Mouse (Mus musculus): ENCODE measurements around the gene Tmem160. TPM values are rescaled to one million over a fixed set of nuclear protein-coding genes. Genes with fewer than 3 reads are reported as not detected.

Gene Tmem160
- polyA plus RNA-seq, 1 experiment from 2014 or later, result 75.6 TPM

GRCm38 (mm10) chr7:16453118-16453711, 636 bp downstream of the Tmem160 start:
- under 1% methylated on average over 23 of the region's 23 CpGs for WGBS
- Histone ChIP-seq H3K4me1 (replicated peaks) (peaks cover 7% of the 10 kb centered on the region), H3K9me3 (no peaks in the 10 kb centered on the region), H3K9ac (peak overlapping the region; percentile 60), H3K36me3 (0 out of 2 replicates have a peak, but pooled peaks cover 4% of the 10 kb centered on the region), H3K27me3 (no peaks in the 10 kb centered on the region), H3K4me3 (peak overlapping the region; percentile 81), H3K27ac (replicated peaks) (peak overlapping the region; percentile 70), H3K4me2 (peak overlapping the region; percentile 85)
- ATAC-seq (ENCODE audit: low FRiP score, low read depth), result peak; percentile 77

GRCm38 (mm10) chr7:16455016-16455415, 2.4 kb downstream of the Tmem160 start:
- no peaks in the 10 kb centered on the region for H3K9me3 ChIP-seq
- H3K4me1 ChIP-seq (replicated peaks), result peaks cover 7% of the 10 kb centered on the region
- H3K4me2 ChIP-seq, result no peak overlapping the region
- no peak overlapping the region for H3K27ac ChIP-seq (replicated peaks)
- H3K27me3 ChIP-seq, result no peaks in the 10 kb centered on the region
- 0 out of 2 replicates have a peak, but pooled peaks cover 4% of the 10 kb centered on the region for H3K36me3 ChIP-seq
- ATAC-seq (ENCODE audit: low FRiP score, low read depth), result no peak
- no peak overlapping the region for H3K9ac ChIP-seq
- H3K4me3 ChIP-seq, result no peak overlapping the region
- 94% methylated on average over 14 of the region's 14 CpGs for WGBS

GRCm38 (mm10) chr7:16456289-16456688, 3.7 kb downstream of the Tmem160 start:
- Histone ChIP-seq H3K9ac (no peak overlapping the region), H3K9me3 (no peaks in the 10 kb centered on the region), H3K27me3 (peaks cover 2% of the 10 kb centered on the region; the same call in 1 of the 2 replicates), H3K4me2 (no peak overlapping the region), H3K36me3 (0 out of 2 replicates have a peak, but pooled peaks cover 4% of the 10 kb centered on the region), H3K4me1 (replicated peaks) (peaks cover 7% of the 10 kb centered on the region), H3K4me3 (no peak overlapping the region), H3K27ac (replicated peaks) (no peak overlapping the region)
- no peak for ATAC-seq (ENCODE audit: low FRiP score, low read depth)
- 92% methylated on average over 4 of the region's 5 CpGs for WGBS

- Histone ChIP-seq H3K36me3 (0 out of 2 replicates have a peak, but pooled peaks cover 4% of the 10 kb centered on the region), H3K4me1 (replicated peaks) (no peaks in the 10 kb centered on the region), H3K4me2 (no peak overlapping the region), H3K27ac (replicated peaks) (no peak overlapping the region), H3K4me3 (no peak overlapping the region), H3K9me3 (no peaks in the 10 kb centered on the region), H3K9ac (no peak overlapping the region), H3K27me3 (peaks cover 2% of the 10 kb centered on the region; the same call in 1 of the 2 replicates)
- ATAC-seq (ENCODE audit: low FRiP score, low read depth), result no peak
- 76% methylated on average over 13 of the region's 13 CpGs for WGBS
Observed at GRCm38 (mm10) chr7:16460566-16460965, 8.0 kb downstream of the Tmem160 start.

- no peaks in the 10 kb centered on the region for H3K9me3 ChIP-seq
- H3K27me3 ChIP-seq, result peaks cover 2% of the 10 kb centered on the region; the same call in 1 of the 2 replicates
- H3K4me1 ChIP-seq (replicated peaks), result no peaks in the 10 kb centered on the region
- WGBS, result 61% methylated on average over 6 of the region's 6 CpGs
- H3K4me2 ChIP-seq, result no peak overlapping the region
- no peak overlapping the region for H3K9ac ChIP-seq
- 0 out of 2 replicates have a peak, but pooled peaks cover 2% of the 10 kb centered on the region for H3K36me3 ChIP-seq
- ATAC-seq (ENCODE audit: low FRiP score, low read depth), result no peak
- H3K27ac ChIP-seq (replicated peaks), result no peak overlapping the region
- no peak overlapping the region for H3K4me3 ChIP-seq
Observed at GRCm38 (mm10) chr7:16461151-16461550, 8.6 kb downstream of the Tmem160 start.

GRCm38 (mm10) chr7:16461705-16462104, 9.1 kb downstream of the Tmem160 start:
- no peak overlapping the region for H3K4me2 ChIP-seq
- H3K27me3 ChIP-seq, result peaks cover 2% of the 10 kb centered on the region; the same call in 1 of the 2 replicates
- ATAC-seq (ENCODE audit: low FRiP score, low read depth), result no peak
- H3K27ac ChIP-seq (replicated peaks), result no peak overlapping the region
- WGBS, result 86% methylated on average over 6 of the region's 6 CpGs
- no peaks in the 10 kb centered on the region for H3K9me3 ChIP-seq
- H3K4me1 ChIP-seq (replicated peaks), result no peaks in the 10 kb centered on the region
- H3K4me3 ChIP-seq, result no peak overlapping the region
- H3K9ac ChIP-seq, result no peak overlapping the region
- H3K36me3 ChIP-seq, result no peaks in the 10 kb centered on the region

- H3K27me3 ChIP-seq, result peaks cover 2% of the 10 kb centered on the region; the same call in 1 of the 2 replicates
- no peak overlapping the region for H3K9ac ChIP-seq
- no peaks in the 10 kb centered on the region for H3K9me3 ChIP-seq
- no peaks in the 10 kb centered on the region for H3K36me3 ChIP-seq
- H3K4me3 ChIP-seq, result no peak overlapping the region
- 0 out of 2 replicates have a peak, but pooled peaks have one; percentile 24 for ATAC-seq (ENCODE audit: low FRiP score, low read depth)
- no peak overlapping the region for H3K4me2 ChIP-seq
- no peak overlapping the region for H3K27ac ChIP-seq (replicated peaks)
- WGBS, result 1% methylated on average over 14 of the region's 14 CpGs
- H3K4me1 ChIP-seq (replicated peaks), result no peaks in the 10 kb centered on the region
Observed at GRCm38 (mm10) chr7:16463214-16463613, 10.6 kb downstream of the Tmem160 start.

- H3K4me2 ChIP-seq, result no peak overlapping the region
- H3K9ac ChIP-seq, result no peak overlapping the region
- no peak overlapping the region for H3K27ac ChIP-seq (replicated peaks)
- H3K27me3 ChIP-seq, result peaks cover 14% of the 10 kb centered on the region
- WGBS, result 16% methylated on average over 8 of the region's 8 CpGs
- peak; percentile 59; the same call in 1 of the 2 replicates for ATAC-seq (ENCODE audit: low FRiP score, low read depth)
- no peak overlapping the region for H3K4me3 ChIP-seq
- H3K36me3 ChIP-seq, result no peaks in the 10 kb centered on the region
- H3K9me3 ChIP-seq, result no peaks in the 10 kb centered on the region
- H3K4me1 ChIP-seq (replicated peaks), result no peaks in the 10 kb centered on the region
Observed at GRCm38 (mm10) chr7:16465160-16465559, 12.6 kb downstream of the Tmem160 start.

DNA sequence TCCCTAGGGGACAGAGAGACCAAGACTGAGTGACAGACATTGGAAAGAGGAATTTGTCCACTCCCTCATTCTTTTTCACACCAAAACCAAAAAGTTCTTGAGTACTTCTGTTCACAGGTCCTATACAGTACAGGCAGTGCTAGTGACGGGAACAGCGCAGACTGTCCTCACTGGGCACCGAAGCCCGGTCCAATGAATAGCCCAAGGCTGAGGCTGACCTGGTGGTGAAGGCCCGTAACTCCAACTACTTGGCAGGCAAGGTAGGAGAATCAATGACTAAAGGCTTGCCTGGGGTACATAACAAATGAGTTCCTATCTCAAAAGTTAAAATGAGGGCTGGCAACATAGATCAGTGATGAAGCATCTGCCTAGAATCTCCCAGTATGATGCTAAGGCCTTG, 13.0 kb downstream of the Tmem160 start:
- ATAC-seq (ENCODE audit: low FRiP score, low read depth), result no peak
- no peaks in the 10 kb centered on the region for H3K4me1 ChIP-seq (replicated peaks)
- no peak overlapping the region for H3K9ac ChIP-seq
- no peak overlapping the region for H3K4me3 ChIP-seq
- WGBS, result 93% methylated on average over 5 of the region's 5 CpGs
- no peaks in the 10 kb centered on the region for H3K36me3 ChIP-seq
- peaks cover 17% of the 10 kb centered on the region for H3K27me3 ChIP-seq
- H3K9me3 ChIP-seq, result no peaks in the 10 kb centered on the region
- no peak overlapping the region for H3K4me2 ChIP-seq
- H3K27ac ChIP-seq (replicated peaks), result no peak overlapping the region

- Histone ChIP-seq H3K9me3 (no peaks in the 10 kb centered on the region), H3K4me2 (no peak overlapping the region), H3K9ac (no peak overlapping the region), H3K27me3 (peaks cover 25% of the 10 kb centered on the region), H3K4me3 (no peak overlapping the region), H3K27ac (replicated peaks) (no peak overlapping the region), H3K36me3 (no peaks in the 10 kb centered on the region), H3K4me1 (replicated peaks) (no peaks in the 10 kb centered on the region)
- ATAC-seq (ENCODE audit: low FRiP score, low read depth), result no peak
- WGBS, result 60% methylated on average over 4 of the region's 4 CpGs
Observed at GRCm38 (mm10) chr7:16466565-16466964, 14.0 kb downstream of the Tmem160 start.

DNA sequence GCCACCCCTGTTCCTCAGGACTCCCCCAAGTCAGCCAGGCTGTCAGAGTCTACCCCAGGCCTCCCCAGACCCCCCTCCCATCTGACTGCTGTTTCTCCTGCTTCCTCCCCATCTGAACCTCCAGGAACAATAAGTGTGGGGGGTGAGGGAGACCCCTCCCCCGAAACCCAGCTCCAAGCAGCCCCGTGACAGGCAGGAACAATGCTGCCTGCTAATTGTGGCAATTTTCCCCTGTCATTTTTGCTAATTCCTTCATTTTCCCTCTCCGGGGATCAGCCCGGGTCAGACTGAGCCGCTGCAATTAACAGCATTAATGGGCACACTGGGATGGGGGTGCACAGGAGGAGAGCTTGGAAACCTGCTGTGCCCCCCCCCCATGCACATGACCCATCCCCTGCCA, 15.5 kb downstream of the Tmem160 start:
- no peak overlapping the region for H3K27ac ChIP-seq (replicated peaks)
- peaks cover 6% of the 10 kb centered on the region; the same call in 1 of the 2 replicates for H3K4me1 ChIP-seq (replicated peaks)
- no peak overlapping the region for H3K9ac ChIP-seq
- H3K4me3 ChIP-seq, result no peak overlapping the region
- H3K9me3 ChIP-seq, result no peaks in the 10 kb centered on the region
- H3K36me3 ChIP-seq, result no peaks in the 10 kb centered on the region
- H3K27me3 ChIP-seq, result peaks cover 33% of the 10 kb centered on the region
- no peak overlapping the region for H3K4me2 ChIP-seq
- ATAC-seq (ENCODE audit: low FRiP score, low read depth), result no peak
- WGBS, result 23% methylated on average over 5 of the region's 5 CpGs

GRCm38 (mm10) chr7:16471549-16471948, 19.0 kb downstream of the Tmem160 start:
- peaks cover 66% of the 10 kb centered on the region for H3K27me3 ChIP-seq
- H3K4me1 ChIP-seq (replicated peaks), result peaks cover 23% of the 10 kb centered on the region
- ATAC-seq (ENCODE audit: low FRiP score, low read depth), result no peak
- H3K9ac ChIP-seq, result no peak overlapping the region
- no peak overlapping the region; the same call in 1 of the 2 replicates for H3K4me2 ChIP-seq
- no peaks in the 10 kb centered on the region for H3K9me3 ChIP-seq
- no peaks in the 10 kb centered on the region for H3K36me3 ChIP-seq
- WGBS, result 49% methylated on average over 9 of the region's 9 CpGs
- no peak overlapping the region for H3K27ac ChIP-seq (replicated peaks)
- H3K4me3 ChIP-seq, result no peak overlapping the region
